Mouse (Mus musculus) gastrocnemius, postnatal 36 days (tissue): Measurements from ENCODE around the gene Psmd3. TPM values are rescaled to one million over a fixed set of nuclear protein-coding genes. Genes with fewer than 3 reads are reported as not detected.
"Not testable (repeated sequence)": the region's sequence is repeated elsewhere in the genome, so short reads cannot be mapped to it uniquely, and the experiment has no call there.

Experiments used
- DNase-seq, 2 experiments: peaks; one replicate each; pipeline ENCODE4 v3.0.0; 2022
- intact Hi-C: fragments of 180-260 bp; cut with DNase I; formaldehyde crosslinking; loops from one replicate; pipeline ENCODE4 v1.15.1; 2025
- total RNA-seq, 2 experiments: library from RNA; stranded (reverse); gene quantifications; 2 replicates each; pipeline ENCODE4 v1.2.3; 2021

Psmd3 gene
- total RNA-seq, 2 experiments from 2014 or later: 88.1 to 91.9 TPM

DNA sequence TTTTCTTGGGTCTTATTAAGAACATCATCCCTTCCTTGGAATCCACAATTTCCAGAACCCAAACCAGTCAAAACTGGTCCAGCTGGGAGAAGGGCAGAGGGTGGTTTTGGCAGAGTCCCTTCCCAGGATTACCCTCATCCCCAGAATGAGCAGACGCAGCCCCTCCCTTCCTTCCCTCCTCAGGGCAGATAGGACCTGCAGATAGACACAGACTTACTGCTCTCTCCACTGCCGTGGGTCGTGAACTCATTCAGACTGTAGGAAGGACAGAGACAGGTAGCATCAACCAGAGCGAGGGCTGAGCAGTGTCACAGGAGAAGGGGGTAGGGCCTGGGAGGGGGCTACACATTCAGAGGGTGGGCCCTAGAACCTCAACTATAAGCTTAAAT is 28.7 kb downstream of the Psmd3 start:
- peak in 1 of 2 experiments; percentile 3 for DNase-seq
- intact Hi-C loops: loop anchor here (10.0 kb wide), 1 partner anchor 54 kb away; no protein-coding TSS in a partner anchor

DNA sequence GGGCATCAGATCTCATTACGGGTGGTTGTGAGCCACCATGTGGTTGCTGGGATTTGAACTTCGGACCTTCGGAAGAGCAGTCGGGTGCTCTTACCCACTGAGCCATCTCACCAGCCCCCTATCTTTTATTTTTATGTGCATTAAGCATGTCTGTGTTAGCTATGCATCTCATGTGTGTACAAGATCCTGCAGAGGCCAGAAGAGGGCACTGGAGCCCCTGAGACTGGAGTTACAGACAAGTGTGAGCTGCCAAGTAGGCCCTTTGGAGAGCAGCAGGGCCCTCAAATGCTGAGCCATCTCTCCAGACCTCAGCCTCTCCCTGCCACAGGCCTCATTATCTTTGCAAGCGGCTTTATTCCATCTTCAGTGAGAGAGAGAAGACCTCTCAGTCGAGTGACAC is 29.7 kb downstream of the Psmd3 start:
- DNase-seq: not testable (repeated sequence)
- intact Hi-C loops: loop anchor here (10.0 kb wide), 1 partner anchor 53 kb away; no protein-coding TSS in a partner anchor

GRCm38 (mm10) chr11:98713703-98714102 is 31.3 kb downstream of the Psmd3 start:
- intact Hi-C loops: loop anchor here (10.0 kb wide), 1 partner anchor 51 kb away; no protein-coding TSS in a partner anchor

GRCm38 (mm10) chr11:98715946-98716345 is 33.6 kb downstream of the Psmd3 start:
- intact Hi-C loops: loop anchor here (5.0 to 10.0 kb wide), 2 partner anchors 49 to 71 kb away; no protein-coding TSS in a partner anchor
- DNase-seq: no peak

More at GRCm38 (mm10) chr11:98713703-98714102, 31.3 kb downstream of the Psmd3 start:
- DNase-seq: no peak

DNA sequence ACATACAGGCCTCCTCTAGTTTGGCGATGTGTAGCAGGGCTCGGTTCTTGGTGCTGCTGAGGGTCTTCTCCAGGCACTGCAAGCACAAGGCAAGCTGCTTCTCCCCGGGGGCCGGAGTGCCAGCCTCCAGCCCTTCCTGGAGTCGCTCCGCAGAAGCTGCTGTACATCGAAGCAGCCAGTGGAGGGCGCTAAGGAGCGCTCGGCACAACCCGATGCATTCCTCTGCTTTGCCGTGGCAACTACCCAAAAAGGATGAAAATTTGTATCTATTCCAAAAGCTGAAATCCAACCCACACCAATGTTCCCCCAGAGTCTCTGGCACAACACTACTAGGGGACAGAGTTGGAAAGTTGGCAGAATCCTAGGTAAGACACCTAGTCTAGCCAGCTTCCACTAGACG is 35.5 kb downstream of the Psmd3 start:
- peak; percentile 75 to 78 for DNase-seq
- intact Hi-C loops: loop anchor here (5.0 to 10.0 kb wide), 2 partner anchors 47 to 69 kb away; no protein-coding TSS in a partner anchor

GRCm38 (mm10) chr11:98720756-98721155 is 38.4 kb downstream of the Psmd3 start:
- intact Hi-C loops: no loop called here
- no peak for DNase-seq

- DNase-seq: peak; percentile 70 to 78
- intact Hi-C loops: no loop called here
These were observed 39.3 kb downstream of the Psmd3 start for GRCm38 (mm10) chr11:98721458-98722226.

DNA sequence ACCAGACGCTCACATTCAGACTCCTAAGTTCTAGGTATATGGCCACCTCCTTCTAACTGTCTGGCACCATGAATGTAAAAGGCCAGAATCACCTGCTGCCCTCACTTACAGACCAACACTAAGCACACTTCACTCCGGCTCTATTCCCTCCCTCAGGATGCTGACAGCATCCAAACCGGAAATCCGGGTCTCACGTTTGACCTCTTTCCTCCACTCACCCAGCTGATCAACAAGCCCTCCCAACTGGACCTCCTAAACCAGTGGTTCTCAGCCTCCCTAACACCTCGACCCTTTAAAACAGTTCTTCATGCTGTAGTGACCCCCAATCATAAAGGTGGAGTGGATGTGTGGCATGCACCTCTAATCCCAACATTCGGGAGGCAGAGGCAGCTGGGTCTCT is 40.7 kb downstream of the Psmd3 start:
- peak in 1 of 2 experiments; percentile 8 for DNase-seq
- intact Hi-C loops: no loop called here

GRCm38 (mm10) chr11:98725926-98726506 is 43.7 kb downstream of the Psmd3 start:
- peak in 1 of 2 experiments; percentile 8 for DNase-seq
- intact Hi-C loops: no loop called here

GRCm38 (mm10) chr11:98729119-98729588 is 46.8 kb downstream of the Psmd3 start, which contains the start of gene Med24:
Gene Med24, minus strand, starts transcription at chr11:98729435.
- peak; percentile 70 to 73 for DNase-seq
- intact Hi-C loops: no loop called here

- intact Hi-C loops: no loop called here
- no peak for DNase-seq
These were observed 48.4 kb downstream of the Psmd3 start for GRCm38 (mm10) chr11:98730727-98731126.

DNA sequence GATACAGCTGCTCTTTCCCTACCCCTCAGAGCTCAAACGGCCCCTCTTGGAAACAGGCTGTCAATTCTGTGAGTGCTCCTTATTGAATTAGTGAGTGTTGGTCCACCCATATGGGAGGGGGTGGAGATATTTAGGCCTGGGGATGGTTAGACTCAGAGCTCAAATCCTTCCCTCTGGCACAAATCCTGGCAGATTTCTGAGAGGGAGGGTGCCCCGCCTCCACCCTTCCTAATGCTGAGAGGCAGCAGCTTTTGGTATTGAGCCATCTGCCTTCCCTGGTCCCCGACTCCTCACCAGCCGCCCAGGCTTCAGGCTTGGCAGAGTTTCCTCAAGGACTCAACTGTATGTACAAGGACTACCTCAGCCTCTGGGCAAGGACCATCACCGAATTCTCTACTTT is 48.8 kb downstream of the Psmd3 start:
- no peak for DNase-seq
- intact Hi-C loops: no loop called here

DNA sequence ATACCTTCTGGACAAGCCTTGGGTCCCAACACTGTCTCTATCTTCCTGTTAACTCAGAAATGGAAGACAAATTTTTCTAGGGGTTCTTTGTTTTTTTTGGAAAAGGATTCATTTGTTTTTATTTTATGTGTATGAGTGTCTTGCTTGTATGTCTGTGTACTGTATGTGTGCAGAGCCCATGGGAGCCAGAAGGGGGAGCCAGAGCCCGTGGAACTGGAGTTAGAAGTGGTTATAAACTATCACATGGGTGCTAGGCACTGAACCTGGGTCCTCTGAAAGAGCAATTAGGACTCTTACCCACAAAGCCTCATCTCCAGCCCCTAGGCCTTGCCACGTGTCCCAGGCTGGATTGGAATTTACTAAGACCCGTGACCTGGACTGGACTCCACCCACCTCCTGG is 51.7 kb downstream of the Psmd3 start:
- DNase-seq: no peak
- intact Hi-C loops: no loop called here

- no peak for DNase-seq
- intact Hi-C loops: no loop called here
These were observed 52.8 kb downstream of the Psmd3 start for GRCm38 (mm10) chr11:98735111-98735510.

DNA sequence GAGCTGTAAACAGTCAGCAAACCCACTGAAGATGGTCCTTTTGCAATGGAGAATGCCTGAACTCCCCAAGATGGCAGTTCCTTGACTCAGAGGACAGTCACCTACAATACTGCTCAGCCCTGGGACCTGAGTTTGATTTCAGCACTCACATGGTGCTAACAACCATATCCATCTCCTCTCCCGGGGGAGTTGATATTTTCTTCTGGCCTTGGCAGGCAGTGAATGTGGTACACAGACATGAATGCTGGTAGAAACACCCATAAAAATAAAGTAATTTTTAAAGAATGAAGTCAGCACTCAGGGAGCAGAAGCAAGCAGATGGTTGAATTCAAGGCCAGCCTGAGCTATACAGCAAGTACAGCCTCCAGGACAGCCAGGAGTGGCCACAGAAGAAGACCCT is 53.8 kb downstream of the Psmd3 start:
- DNase-seq: no peak
- intact Hi-C loops: no loop called here

DNA sequence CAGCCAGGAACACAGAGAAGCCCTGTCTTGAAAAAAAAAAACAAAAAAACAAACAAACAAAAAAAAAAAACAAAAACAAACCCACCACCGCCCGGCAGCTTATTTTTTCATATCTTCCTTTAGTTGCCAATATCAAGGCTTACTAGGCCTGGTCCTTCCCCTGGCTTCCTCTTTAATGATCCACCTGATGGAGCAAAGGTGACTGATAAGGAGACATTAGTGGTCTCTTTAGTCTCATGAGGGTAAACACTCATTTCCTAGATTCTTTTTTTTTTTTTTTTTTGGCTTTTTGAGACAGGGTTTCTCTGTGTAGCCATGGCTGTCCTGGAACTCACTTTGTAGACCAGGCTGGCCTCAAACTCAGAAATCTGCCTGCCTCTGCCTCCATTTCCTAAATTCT is 54.9 kb downstream of the Psmd3 start:
- DNase-seq, intact Hi-C loops: not testable (repeated sequence)

DNA sequence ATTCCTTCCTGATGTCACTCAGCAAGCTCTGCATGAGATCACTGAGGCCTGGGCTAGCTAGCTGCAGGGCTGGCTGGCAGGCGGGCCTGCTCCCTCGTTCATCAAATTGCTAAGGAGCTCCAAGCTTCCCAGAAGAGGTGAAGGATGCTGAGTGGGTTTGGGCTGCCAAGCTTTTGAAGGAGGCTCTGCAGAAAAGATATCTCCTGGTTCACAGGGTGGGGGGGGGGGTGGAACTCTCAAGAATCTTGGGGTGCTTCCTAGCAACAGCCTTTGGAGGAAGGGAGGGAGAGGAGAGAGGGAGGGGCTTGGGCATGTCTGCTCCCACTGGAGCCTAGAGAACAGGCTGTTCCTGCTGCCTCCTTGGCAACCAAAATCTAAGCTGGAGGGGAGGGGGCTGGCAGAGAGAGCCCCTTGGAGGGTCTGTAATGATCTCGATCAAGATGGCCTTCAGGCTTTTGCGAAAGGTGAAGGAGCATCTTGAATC is 56.1 kb downstream of the Psmd3 start:
- intact Hi-C loops: no loop called here
- no peak for DNase-seq

- DNase-seq: no peak
- intact Hi-C loops: no loop called here
These were observed 56.6 kb downstream of the Psmd3 start for GRCm38 (mm10) chr11:98738925-98739324.

- intact Hi-C loops: loop anchor here (2.0 kb wide), 1 partner anchor 49 kb away; no protein-coding TSS in a partner anchor
- no peak for DNase-seq
These were observed 57.7 kb downstream of the Psmd3 start for GRCm38 (mm10) chr11:98740026-98740392.

GRCm38 (mm10) chr11:98740393-98741050 is 58.2 kb downstream of the Psmd3 start, which contains the start of gene Thra:
Gene Thra, plus strand, starts transcription at chr11:98740638.
- DNase-seq: peak; percentile 67 to 79
- intact Hi-C loops: loop anchor here (2.0 kb wide), 1 partner anchor 48 kb away; no protein-coding TSS in a partner anchor
